Mouse (Mus musculus): ENCODE data around the gene Nfxl1. TPM values are rescaled to one million over a fixed set of nuclear protein-coding genes. Genes with fewer than 3 reads are reported as not detected.

Nfxl1 gene
- polyA plus RNA-seq, 1 experiment from 2014 or later, result 11.2 TPM

DNA sequence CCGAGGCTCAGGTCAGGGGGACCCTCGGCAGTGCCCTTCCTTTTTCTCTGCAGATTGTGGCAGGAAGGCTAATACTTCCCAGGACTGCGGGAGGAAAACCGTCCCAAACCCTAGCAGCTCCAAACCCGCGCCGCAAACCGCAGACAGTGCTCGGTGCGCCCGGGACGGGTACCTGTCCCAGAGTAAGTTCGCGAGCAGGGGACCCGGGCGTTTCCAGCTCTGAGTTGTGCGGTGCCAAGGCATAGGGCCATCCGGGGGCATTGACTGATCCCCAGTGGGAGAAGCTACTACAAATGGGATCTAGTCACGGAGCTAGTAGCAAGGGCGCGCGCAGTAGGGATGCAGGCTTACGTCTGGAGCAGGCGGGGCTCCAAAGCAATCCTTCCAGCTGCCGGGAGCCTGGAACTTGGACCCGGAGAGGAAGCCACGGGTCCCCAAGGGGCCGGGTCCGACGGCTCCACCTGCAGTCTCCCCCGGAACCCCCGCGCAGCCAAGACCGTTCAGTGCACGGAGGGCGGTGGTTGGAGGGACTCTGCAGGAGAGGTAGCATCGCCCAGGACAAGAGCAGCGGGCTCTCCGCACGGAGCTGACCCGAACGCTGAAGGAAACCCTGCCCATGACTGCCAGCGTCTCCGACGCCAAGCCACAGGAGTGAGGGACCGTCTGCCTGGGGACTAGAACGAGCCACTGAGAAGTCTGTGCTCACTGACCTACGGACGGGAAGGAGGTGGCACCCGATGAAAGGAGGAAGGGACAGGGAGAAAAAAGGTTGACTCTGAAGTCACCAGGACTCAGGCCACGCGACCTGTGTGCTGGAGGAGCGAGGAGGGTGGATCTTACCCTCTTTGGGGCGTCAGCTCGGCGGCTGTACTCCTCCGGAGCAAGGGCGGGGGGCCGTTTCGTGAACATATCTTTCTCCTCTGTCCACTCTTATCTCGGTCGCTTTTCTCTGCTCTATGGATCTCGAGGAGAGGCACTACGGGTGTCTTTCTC is 55.7 kb downstream of the Nfxl1 start, which contains the start of gene Corin:
Gene Corin (minus strand): TSS at position 943 of the 993 bp plus-strand sequence.
- H3K27ac ChIP-seq (ENCODE audit: low read length), result no peak within 1 kb of the TSS
- H3K27me3 ChIP-seq (ENCODE audit: control insufficient read depth, insufficient read depth, low read depth, low read length), result peaks cover 35% of the 10 kb centered on the region
- H3K9ac ChIP-seq (ENCODE audit: low read depth, low read length), result peak within 1 kb of the TSS; percentile 61
- H3K4me2 ChIP-seq (ENCODE audit: low read length), result peak within 1 kb of the TSS; percentile 71
- no peaks in the 10 kb centered on the region for H3K9me3 ChIP-seq (replicated peaks; ENCODE audit: control insufficient read depth, low read length, poor library complexity, severe bottlenecking)
- under 1% methylated on average over 64 of the region's 64 CpGs for WGBS
- peak within 1 kb of the TSS; percentile 42 for H3K4me3 ChIP-seq (ENCODE audit: low read depth, low read length)
- H3K4me1 ChIP-seq (ENCODE audit: control insufficient read depth, insufficient read depth, low read length), result peaks cover 13% of the 10 kb centered on the region; the same call in 1 of the 2 replicates
- no peaks in the 10 kb centered on the region for H3K36me3 ChIP-seq (ENCODE audit: control insufficient read depth, insufficient read depth, low read length)
- ATAC-seq, result 0 out of 2 replicates have a peak, but pooled peaks have one; percentile 41

DNA sequence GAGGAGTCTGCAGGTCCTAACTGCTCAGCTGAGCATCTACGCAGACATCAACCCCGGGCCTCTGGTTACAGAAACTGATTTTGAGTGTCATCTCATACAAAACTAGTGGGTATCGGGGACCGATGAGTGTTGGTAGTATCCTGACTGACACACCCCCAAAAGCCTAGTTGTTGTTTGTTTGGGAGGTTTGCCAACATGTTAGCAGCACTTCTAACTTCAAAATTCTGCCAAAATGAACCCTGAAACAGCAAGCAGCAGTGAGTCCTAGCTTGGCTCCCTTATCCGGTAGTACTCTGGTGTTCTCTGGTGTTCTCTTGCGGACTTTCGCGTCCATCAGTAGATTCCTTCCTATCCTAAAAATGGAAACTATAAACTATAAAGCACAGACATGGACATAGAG is 56.7 kb downstream of the Nfxl1 start:
- Histone ChIP-seq H3K9me3 (replicated peaks; ENCODE audit: control insufficient read depth, low read length, poor library complexity, severe bottlenecking) (no peaks in the 10 kb centered on the region), H3K4me1 (ENCODE audit: control insufficient read depth, insufficient read depth, low read length) (peaks cover 13% of the 10 kb centered on the region; the same call in 1 of the 2 replicates), H3K4me2 (ENCODE audit: low read length) (no peak overlapping the region), H3K9ac (ENCODE audit: low read depth, low read length) (no peak overlapping the region), H3K4me3 (ENCODE audit: low read depth, low read length) (no peak overlapping the region), H3K36me3 (ENCODE audit: control insufficient read depth, insufficient read depth, low read length) (no peaks in the 10 kb centered on the region), H3K27ac (ENCODE audit: low read length) (no peak overlapping the region), H3K27me3 (ENCODE audit: control insufficient read depth, insufficient read depth, low read depth, low read length) (peaks cover 35% of the 10 kb centered on the region)
- 66% methylated on average over 8 of the region's 8 CpGs for WGBS
- no peak for ATAC-seq

DNA sequence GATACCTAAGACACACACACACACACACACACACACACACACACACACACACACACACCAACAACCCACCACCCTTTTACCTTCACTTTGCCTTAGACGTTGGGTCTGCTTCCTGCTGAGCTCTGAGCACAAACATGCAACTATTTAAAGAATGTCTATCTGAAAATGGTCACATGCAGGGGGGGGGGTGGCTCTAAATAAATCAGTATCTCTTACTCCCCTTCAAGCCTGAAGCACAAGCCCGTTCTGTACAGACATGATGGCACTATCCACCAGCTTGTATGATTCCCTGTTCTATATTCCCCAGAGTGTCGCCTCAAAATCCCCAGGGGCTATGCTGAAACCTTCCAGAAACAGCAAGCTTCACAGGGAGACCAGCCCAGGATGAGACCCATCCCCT is 57.7 kb downstream of the Nfxl1 start:
- 65% methylated on average over 3 of the region's 3 CpGs for WGBS
- Histone ChIP-seq H3K36me3 (ENCODE audit: control insufficient read depth, insufficient read depth, low read length) (no peaks in the 10 kb centered on the region), H3K9ac (ENCODE audit: low read depth, low read length) (no peak overlapping the region), H3K27me3 (ENCODE audit: control insufficient read depth, insufficient read depth, low read depth, low read length) (peaks cover 35% of the 10 kb centered on the region), H3K9me3 (replicated peaks; ENCODE audit: control insufficient read depth, low read length, poor library complexity, severe bottlenecking) (no peaks in the 10 kb centered on the region), H3K27ac (ENCODE audit: low read length) (no peak overlapping the region), H3K4me1 (ENCODE audit: control insufficient read depth, insufficient read depth, low read length) (peaks cover 13% of the 10 kb centered on the region; the same call in 1 of the 2 replicates), H3K4me3 (ENCODE audit: low read depth, low read length) (no peak overlapping the region), H3K4me2 (ENCODE audit: low read length) (no peak overlapping the region)
- no peak for ATAC-seq

DNA sequence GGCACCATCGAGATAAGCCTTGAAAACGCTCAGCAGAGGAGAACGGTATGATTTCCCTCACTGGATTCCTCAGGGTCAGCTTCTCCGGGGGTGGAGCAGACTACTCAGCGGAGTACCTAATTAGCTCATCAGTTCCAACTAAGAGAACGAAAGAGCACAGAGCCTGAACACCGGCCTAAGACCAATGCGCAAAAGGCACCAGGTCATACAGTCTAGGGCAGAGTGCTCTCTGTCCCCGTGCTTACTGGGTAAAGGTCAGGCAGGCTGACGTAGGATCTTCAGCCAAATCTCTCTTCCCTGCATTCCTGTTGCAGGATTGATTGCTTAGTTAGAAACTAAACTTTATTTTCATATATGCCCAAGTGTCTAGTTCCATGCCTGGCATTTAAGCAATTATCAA is 61.2 kb downstream of the Nfxl1 start:
- no peak overlapping the region for H3K27ac ChIP-seq (ENCODE audit: low read length)
- H3K36me3 ChIP-seq (ENCODE audit: control insufficient read depth, insufficient read depth, low read length), result no peaks in the 10 kb centered on the region
- peaks cover 2% of the 10 kb centered on the region; the same call in 1 of the 2 replicates for H3K4me1 ChIP-seq (ENCODE audit: control insufficient read depth, insufficient read depth, low read length)
- H3K27me3 ChIP-seq (ENCODE audit: control insufficient read depth, insufficient read depth, low read depth, low read length), result peaks cover 15% of the 10 kb centered on the region
- H3K4me3 ChIP-seq (ENCODE audit: low read depth, low read length), result no peak overlapping the region
- no peak overlapping the region for H3K4me2 ChIP-seq (ENCODE audit: low read length)
- H3K9ac ChIP-seq (ENCODE audit: low read depth, low read length), result no peak overlapping the region
- no peaks in the 10 kb centered on the region for H3K9me3 ChIP-seq (replicated peaks; ENCODE audit: control insufficient read depth, low read length, poor library complexity, severe bottlenecking)
- no peak for ATAC-seq
- WGBS, result 74% methylated on average over 10 of the region's 10 CpGs

DNA sequence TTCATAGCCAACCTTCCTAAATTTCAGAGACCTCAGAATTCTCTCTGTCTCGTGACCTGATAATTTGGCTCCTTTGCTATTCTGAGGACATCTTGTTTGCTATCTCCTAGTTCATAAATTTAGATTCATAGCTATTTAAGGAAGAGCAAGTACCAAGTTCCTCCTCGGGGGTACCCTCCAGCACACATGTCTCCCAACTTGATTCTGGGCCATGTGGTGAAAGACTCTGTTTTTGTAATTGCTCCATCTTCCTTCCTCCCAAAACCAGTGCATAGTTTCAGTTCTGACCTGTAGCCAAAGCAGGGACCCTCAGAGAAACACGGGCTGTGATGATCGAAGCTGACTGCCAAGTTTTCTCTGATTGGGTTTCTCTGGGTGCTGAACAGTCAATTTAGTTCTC is 62.7 kb downstream of the Nfxl1 start:
- Histone ChIP-seq H3K4me1 (ENCODE audit: control insufficient read depth, insufficient read depth, low read length) (no peaks in the 10 kb centered on the region), H3K4me2 (ENCODE audit: low read length) (no peak overlapping the region), H3K4me3 (ENCODE audit: low read depth, low read length) (no peak overlapping the region), H3K27ac (ENCODE audit: low read length) (no peak overlapping the region), H3K9me3 (replicated peaks; ENCODE audit: control insufficient read depth, low read length, poor library complexity, severe bottlenecking) (no peaks in the 10 kb centered on the region), H3K27me3 (ENCODE audit: control insufficient read depth, insufficient read depth, low read depth, low read length) (peaks cover 1% of the 10 kb centered on the region; the same call in 1 of the 2 replicates), H3K36me3 (ENCODE audit: control insufficient read depth, insufficient read depth, low read length) (no peaks in the 10 kb centered on the region), H3K9ac (ENCODE audit: low read depth, low read length) (no peak overlapping the region)
- 91% methylated on average over 4 of the region's 4 CpGs for WGBS
- no peak for ATAC-seq

DNA sequence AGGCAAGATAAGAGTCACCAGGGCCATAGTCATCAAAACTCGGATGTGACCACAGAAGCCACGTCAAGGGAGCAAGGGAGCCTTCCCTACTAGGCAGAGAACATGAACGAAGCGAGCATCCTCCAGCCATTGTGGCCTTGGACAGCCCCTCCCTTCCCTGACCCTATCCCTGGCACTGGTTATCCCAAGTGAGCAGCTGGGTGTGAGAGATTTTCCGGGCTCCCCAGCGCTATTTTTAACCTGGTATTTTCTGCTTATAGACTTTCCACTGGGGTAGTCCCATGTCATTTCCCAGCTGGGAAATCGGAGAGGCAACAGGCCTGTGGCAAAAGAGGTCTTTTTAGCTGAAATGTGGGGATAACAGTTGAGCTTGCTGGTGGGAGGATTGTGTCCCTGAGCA is 65.6 kb downstream of the Nfxl1 start:
- H3K36me3 ChIP-seq (ENCODE audit: control insufficient read depth, insufficient read depth, low read length), result no peaks in the 10 kb centered on the region
- ATAC-seq, result no peak

DNA sequence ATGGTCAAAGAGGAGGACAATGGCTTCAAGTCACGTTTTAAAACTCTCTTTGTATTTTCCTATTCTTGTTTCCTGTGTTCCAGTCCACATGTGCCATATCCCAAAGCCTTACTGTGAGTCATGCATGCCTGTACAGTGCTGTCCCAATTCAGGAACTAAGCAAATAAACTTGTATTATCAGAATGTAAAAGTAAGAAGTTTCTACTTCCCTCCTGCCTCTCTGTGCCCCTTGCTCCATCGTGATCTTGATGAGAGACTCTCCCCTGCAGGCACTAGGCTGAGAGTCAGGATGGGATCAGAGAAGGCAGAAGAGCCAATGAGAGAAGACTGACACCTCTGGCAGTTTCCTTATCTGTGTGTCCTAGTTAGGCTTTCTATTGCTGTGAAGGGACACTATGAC is 68.3 kb downstream of the Nfxl1 start:
- no peak overlapping the region for H3K27ac ChIP-seq (ENCODE audit: low read length)
- H3K9me3 ChIP-seq (replicated peaks; ENCODE audit: control insufficient read depth, low read length, poor library complexity, severe bottlenecking), result no peaks in the 10 kb centered on the region
- no peak overlapping the region for H3K4me3 ChIP-seq (ENCODE audit: low read depth, low read length)
- H3K9ac ChIP-seq (ENCODE audit: low read depth, low read length), result no peak overlapping the region
- H3K36me3 ChIP-seq (ENCODE audit: control insufficient read depth, insufficient read depth, low read length), result no peaks in the 10 kb centered on the region
- no peaks in the 10 kb centered on the region for H3K4me1 ChIP-seq (ENCODE audit: control insufficient read depth, insufficient read depth, low read length)
- no peak for ATAC-seq
- WGBS, result 48% methylated on average over 2 of the region's 2 CpGs
- H3K4me2 ChIP-seq (ENCODE audit: low read length), result no peak overlapping the region
- no peaks in the 10 kb centered on the region for H3K27me3 ChIP-seq (ENCODE audit: control insufficient read depth, insufficient read depth, low read depth, low read length)

More for the DNA sequence above, 65.6 kb downstream of the Nfxl1 start:
- Histone ChIP-seq H3K9ac (ENCODE audit: low read depth, low read length) (no peak overlapping the region), H3K27ac (ENCODE audit: low read length) (no peak overlapping the region), H3K4me3 (ENCODE audit: low read depth, low read length) (no peak overlapping the region), H3K4me1 (ENCODE audit: control insufficient read depth, insufficient read depth, low read length) (no peaks in the 10 kb centered on the region), H3K4me2 (ENCODE audit: low read length) (no peak overlapping the region), H3K9me3 (replicated peaks; ENCODE audit: control insufficient read depth, low read length, poor library complexity, severe bottlenecking) (no peaks in the 10 kb centered on the region), H3K27me3 (ENCODE audit: control insufficient read depth, insufficient read depth, low read depth, low read length) (no peaks in the 10 kb centered on the region)
- 84% methylated on average over 7 of the region's 7 CpGs for WGBS

DNA sequence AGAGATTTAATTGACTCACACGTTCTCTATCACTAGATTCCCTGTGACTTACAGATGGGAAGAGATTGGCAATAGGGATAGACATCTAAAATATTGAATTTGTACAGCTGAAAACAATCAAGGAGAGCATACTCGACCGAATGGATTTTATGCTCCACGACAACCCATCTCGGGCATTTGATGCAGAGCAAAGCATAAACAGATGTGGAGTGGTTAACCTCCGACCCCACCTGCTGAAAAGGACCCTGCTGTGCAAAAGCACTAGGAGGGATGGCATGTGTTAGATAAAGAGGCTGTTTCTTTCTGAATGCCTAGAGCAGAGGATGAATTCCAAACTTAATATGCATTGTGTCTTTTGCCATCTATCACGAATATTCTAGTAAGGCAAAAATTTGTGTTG is 79.0 kb downstream of the Nfxl1 start:
- Histone ChIP-seq H3K27ac (ENCODE audit: low read length) (no peak overlapping the region), H3K4me2 (ENCODE audit: low read length) (no peak overlapping the region), H3K9me3 (replicated peaks; ENCODE audit: control insufficient read depth, low read length, poor library complexity, severe bottlenecking) (no peaks in the 10 kb centered on the region; the same call in 1 of the 2 replicates), H3K9ac (ENCODE audit: low read depth, low read length) (no peak overlapping the region), H3K4me1 (ENCODE audit: control insufficient read depth, insufficient read depth, low read length) (no peaks in the 10 kb centered on the region), H3K4me3 (ENCODE audit: low read depth, low read length) (no peak overlapping the region), H3K27me3 (ENCODE audit: control insufficient read depth, insufficient read depth, low read depth, low read length) (no peaks in the 10 kb centered on the region), H3K36me3 (ENCODE audit: control insufficient read depth, insufficient read depth, low read length) (no peaks in the 10 kb centered on the region)
- no peak for ATAC-seq
- WGBS, result 24% methylated on average over 7 of the region's 7 CpGs

Data from midbrain, embryonic 16.5 days (tissue).